9 mouse cellular contexts compared by ENCODE assay signal in genomic region chr5:90603407-90603923, GRCm38 (mm10). TPM values are rescaled to one million over a fixed set of nuclear protein-coding genes. Genes with fewer than 3 reads are reported as not detected.
DNase-seq lines count a peak whose midpoint lies in the region; ATAC-seq and TF ChIP-seq lines count a peak whose summit lies in the region.
"Had no signal": no experiment of that assay in that cellular context is flagged by ENCODE, and none has a peak within 500 bp of the region (broad histone marks: within the 10 kb centered on the region; RNA-seq: fewer than 3 reads in every experiment).

No protein-coding gene starts in this region.

- H3K4me1 ChIP-seq in liver, postnatal 0 days (ENCODE audit: insufficient read depth) = no peaks in the 10 kb centered on the region
- no peaks in the 10 kb centered on the region for H3K4me1 ChIP-seq in liver, embryonic 11.5 days (replicated peaks; ENCODE audit: control insufficient read depth, insufficient read depth, low read length)
- no peaks in the 10 kb centered on the region for H3K4me1 ChIP-seq in stomach, embryonic 15.5 days

- peak overlapping the region; percentile 11; the same call in 1 of the 2 replicates for H3K4me2 ChIP-seq in liver, postnatal 0 days (ENCODE audit: low read depth, low read length)
- H3K4me2 ChIP-seq in liver, embryonic 11.5 days = no peak overlapping the region
- H3K4me2 ChIP-seq in stomach, embryonic 15.5 days = peak overlapping the region; percentile 27; the same call in 1 of the 2 replicates

- ATAC-seq in cerebellum, adult (ENCODE audit: insufficient number of reproducible peaks, low FRiP score, low TSS enrichment) = no peak
- ATAC-seq in liver, postnatal 0 days = no peak
- no peak for ATAC-seq in liver, embryonic 11.5 days (replicated peaks; ENCODE audit: low FRiP score)
- ATAC-seq in stomach, embryonic 15.5 days (ENCODE audit: insufficient read depth, low FRiP score, low read depth) = peak; percentile 63; the same call in 1 of the 2 replicates

- H3K9ac ChIP-seq in liver, postnatal 0 days (replicated peaks) = no peak overlapping the region
- no peak overlapping the region for H3K9ac ChIP-seq in liver, embryonic 11.5 days (ENCODE audit: low read depth, low read length)
- no peak overlapping the region for H3K9ac ChIP-seq in stomach, embryonic 15.5 days

- H3K9me3 ChIP-seq in liver, postnatal 0 days (ENCODE audit: low read length) = no peaks in the 10 kb centered on the region
- H3K9me3 ChIP-seq in liver, embryonic 11.5 days (ENCODE audit: control insufficient read depth, low read length) = no peaks in the 10 kb centered on the region
- no peaks in the 10 kb centered on the region for H3K9me3 ChIP-seq in stomach, embryonic 15.5 days

- peaks cover 3% of the 10 kb centered on the region for H3K36me3 ChIP-seq in liver, postnatal 0 days (replicated peaks; ENCODE audit: insufficient read depth, low read length)
- no peaks in the 10 kb centered on the region for H3K36me3 ChIP-seq in liver, embryonic 11.5 days (ENCODE audit: control insufficient read depth, insufficient read depth, low read length)
- H3K36me3 ChIP-seq in stomach, embryonic 15.5 days = no peaks in the 10 kb centered on the region

- WGBS in liver, postnatal 0 days (ENCODE audit: insufficient replicate concordance) = 12% methylated on average over 13 of the region's 13 CpGs
- 30% methylated on average over 13 of the region's 13 CpGs for WGBS in liver, embryonic 11.5 days
- 9% methylated on average over 13 of the region's 13 CpGs for WGBS in stomach, embryonic 15.5 days

- peak; percentile 20 to 42 for DNase-seq in cerebellum, postnatal 10 days
- DNase-seq in liver, postnatal 0 days = no peak
- no peak for DNase-seq in liver, embryonic 11.5 days (ENCODE audit: low spot score)
- peak; percentile 68 for DNase-seq in kidney, postnatal 10 days
- no peak for DNase-seq in testis, postnatal 10 days (ENCODE audit: low spot score)
- DNase-seq in retina, embryonic 14.5 days (ENCODE audit: low spot score) = no peak
- DNase-seq: embryo, embryonic 11 days had no signal

- H3K27ac ChIP-seq in liver, postnatal 0 days (ENCODE audit: low read depth) = no peak overlapping the region
- no peak overlapping the region for H3K27ac ChIP-seq in liver, embryonic 11.5 days (ENCODE audit: low read depth, low read length)
- H3K27ac ChIP-seq in stomach, embryonic 15.5 days = peak overlapping the region; percentile 21; the same call in 1 of the 2 replicates

- TF ChIP-seq EP300 in liver, postnatal 0 days (IDR thresholded peaks at IDR 0.05; ENCODE audit: low read depth) = no peak

- no peak overlapping the region for H3K4me3 ChIP-seq in liver, postnatal 0 days (ENCODE audit: low read depth, low read length)
- no peak overlapping the region for H3K4me3 ChIP-seq in liver, embryonic 11.5 days (ENCODE audit: low read depth, low read length)
- no peak overlapping the region for H3K4me3 ChIP-seq in stomach, embryonic 15.5 days (replicated peaks)

- no peaks in the 10 kb centered on the region for H3K27me3 ChIP-seq in liver, postnatal 0 days (ENCODE audit: insufficient read depth, low read length)
- H3K27me3 ChIP-seq in liver, embryonic 11.5 days (replicated peaks; ENCODE audit: control insufficient read depth, insufficient read depth, low read length) = no peaks in the 10 kb centered on the region
- H3K27me3 ChIP-seq in stomach, embryonic 15.5 days (replicated peaks) = no peaks in the 10 kb centered on the region

- TF ChIP-seq CTCF in liver, postnatal 0 days (IDR thresholded peaks at IDR 0.05; ENCODE audit: low read depth) = no peak

RNA-seq across cellular contexts. Expression of gene Rassf6, which starts 37.0 kb away (rescaled TPM):
- polyA plus RNA-seq in liver, postnatal 0 days (2015; fragmentation: Nextera tagmentation; extraction: Ambion mirVana) = 7.1 and 7.9 TPM in 2 replicates
- 6.2 and 6.3 TPM in 2 replicates for polyA plus RNA-seq in liver, embryonic 11.5 days (2014; fragmentation: Nextera tagmentation; extraction: Ambion mirVana)
- 12.2 and 12.8 TPM in 2 replicates for polyA plus RNA-seq in stomach, embryonic 15.5 days (2015; fragmentation: Nextera tagmentation; extraction: Ambion mirVana)

RNA-seq across cellular contexts. Expression of gene 5830473C10Rik, which starts 42.6 kb away (rescaled TPM):
- polyA plus RNA-seq in liver, postnatal 0 days (2015; fragmentation: Nextera tagmentation; extraction: Ambion mirVana) = 9.4 and 10.0 TPM in 2 replicates
- 0.19 and 0.35 TPM in 2 replicates for polyA plus RNA-seq in liver, embryonic 11.5 days (2014; fragmentation: Nextera tagmentation; extraction: Ambion mirVana)
- polyA plus RNA-seq in stomach, embryonic 15.5 days (2015; fragmentation: Nextera tagmentation; extraction: Ambion mirVana) = 0.09 and 0.12 TPM in 2 replicates

Comparison
In these comparisons a context has a peak if more than half of its experiments do, and no peak if none do; other contexts are left out.
1. DNase-seq: peak in cerebellum, postnatal 10 days (2 of 2) and kidney, postnatal 10 days (single experiment); none in liver, postnatal 0 days (single experiment), liver, embryonic 11.5 days (single experiment), testis, postnatal 10 days (single experiment) and retina, embryonic 14.5 days (single experiment).